Mouse (Mus musculus) cortical plate, adult 2 months (tissue): ENCODE measurements at regions not wholly inside any gene's neighbourhood (a gene's known extent, or its start where the extent isn't known, plus 50 kb on each side); places are given as distances from the start of the nearest gene placed in this dataset.

Source experiments
- H3K27ac ChIP-seq: fragments of 200-500 bp; 2 replicates; pipeline ENCODE4 v1.5.1; 2012; ENCODE audit warnings: low read length, control low read depth, inconsistent platforms; ENCODE audit not compliant: insufficient read depth
- H3K4me1 ChIP-seq: fragments of 200-500 bp; 2 replicates; pipeline ENCODE4 v1.6.1; 2011; ENCODE audit warnings: low read length; ENCODE audit not compliant: control insufficient read depth, insufficient read depth
- H3K4me3 ChIP-seq: fragments of 200-500 bp; 2 replicates; pipeline ENCODE4 v1.5.1; 2011; ENCODE audit warnings: mild to moderate bottlenecking, low read length, control low read depth; ENCODE audit not compliant: insufficient read depth
- CTCF ChIP-seq: fragments of 200-500 bp; IDR thresholded peaks from 2 replicates; pipeline ENCODE4 v1.5.1; 2011; ENCODE audit warnings: mild to moderate bottlenecking, control low read depth, low read length; ENCODE audit not compliant: insufficient read depth; ENCODE audit errors: extremely low read depth
- POLR2A ChIP-seq: fragments of 200-500 bp; IDR thresholded peaks from 2 replicates; pipeline ENCODE4 v1.6.1; 2011; ENCODE audit warnings: mild to moderate bottlenecking, low read length, control low read depth; ENCODE audit not compliant: insufficient read depth; ENCODE audit errors: extremely low read depth

DNA sequence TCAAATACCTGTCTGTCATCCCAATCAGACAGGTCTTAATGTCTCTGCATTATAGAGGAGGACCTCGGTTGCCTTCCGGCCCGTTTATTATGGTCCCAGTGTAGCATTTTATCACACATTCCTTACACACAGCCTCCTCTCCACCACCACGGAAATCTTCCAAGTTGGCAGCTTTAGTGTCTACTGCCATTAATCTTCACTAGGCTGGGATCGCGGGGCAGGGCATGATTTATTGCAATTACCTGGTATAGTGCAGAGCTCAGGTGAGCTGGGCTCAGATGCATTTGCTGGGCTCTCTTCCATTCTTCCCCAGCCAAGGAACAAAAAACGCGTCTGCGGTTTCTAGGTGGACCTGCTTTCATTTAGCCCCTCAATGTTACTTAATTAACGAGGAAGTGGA lies 344.7 kb upstream of the Fam92a start:
- no peak for TF ChIP-seq CTCF
- no peak for TF ChIP-seq POLR2A
- Histone ChIP-seq H3K4me3 (no peak overlapping the region), H3K4me1 (no peaks in the 10 kb centered on the region)

DNA sequence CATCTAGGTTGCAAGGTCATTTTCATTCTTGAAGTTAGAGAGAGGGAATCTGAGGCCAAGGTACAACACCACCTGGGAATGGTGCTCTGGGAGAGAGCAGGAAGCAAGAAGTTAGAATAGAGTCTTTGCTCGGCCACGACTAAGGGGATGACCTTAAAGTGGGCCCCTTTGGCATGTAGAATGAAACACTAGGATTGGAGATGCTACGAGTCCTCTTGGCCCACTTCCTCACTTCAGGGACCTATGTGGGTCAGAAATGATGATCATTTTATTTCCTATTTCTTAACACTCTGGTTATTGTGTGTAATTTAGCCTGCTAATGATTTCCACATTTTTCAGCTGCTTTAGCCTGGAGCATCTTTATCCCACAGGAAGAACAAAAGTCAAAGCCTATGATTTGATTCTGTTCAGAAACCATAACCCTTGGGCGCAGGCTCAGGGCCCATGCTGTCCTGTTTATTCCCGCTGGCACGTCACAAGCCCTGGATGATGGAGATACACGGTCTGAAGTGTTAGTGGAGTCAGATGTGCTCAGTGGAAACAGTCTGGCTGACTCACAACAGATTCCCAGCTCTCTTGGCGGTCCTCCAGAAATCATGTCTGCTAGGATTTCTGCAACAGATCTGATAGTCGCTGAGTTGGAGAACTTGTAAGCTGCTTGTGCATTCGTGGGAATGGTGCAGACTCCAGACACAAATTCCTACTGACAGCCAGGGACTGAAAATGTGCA lies 340.0 kb upstream of the Fam92a start:
- Histone ChIP-seq H3K4me1 (0 out of 2 replicates have a peak, but pooled peaks cover 2% of the 10 kb centered on the region), H3K4me3 (no peak overlapping the region), H3K27ac (no peak overlapping the region)
- no peak for TF ChIP-seq CTCF
- no peak for TF ChIP-seq POLR2A

More for the DNA sequence above, 344.7 kb upstream of the Fam92a start:
- H3K27ac ChIP-seq = no peak overlapping the region

DNA sequence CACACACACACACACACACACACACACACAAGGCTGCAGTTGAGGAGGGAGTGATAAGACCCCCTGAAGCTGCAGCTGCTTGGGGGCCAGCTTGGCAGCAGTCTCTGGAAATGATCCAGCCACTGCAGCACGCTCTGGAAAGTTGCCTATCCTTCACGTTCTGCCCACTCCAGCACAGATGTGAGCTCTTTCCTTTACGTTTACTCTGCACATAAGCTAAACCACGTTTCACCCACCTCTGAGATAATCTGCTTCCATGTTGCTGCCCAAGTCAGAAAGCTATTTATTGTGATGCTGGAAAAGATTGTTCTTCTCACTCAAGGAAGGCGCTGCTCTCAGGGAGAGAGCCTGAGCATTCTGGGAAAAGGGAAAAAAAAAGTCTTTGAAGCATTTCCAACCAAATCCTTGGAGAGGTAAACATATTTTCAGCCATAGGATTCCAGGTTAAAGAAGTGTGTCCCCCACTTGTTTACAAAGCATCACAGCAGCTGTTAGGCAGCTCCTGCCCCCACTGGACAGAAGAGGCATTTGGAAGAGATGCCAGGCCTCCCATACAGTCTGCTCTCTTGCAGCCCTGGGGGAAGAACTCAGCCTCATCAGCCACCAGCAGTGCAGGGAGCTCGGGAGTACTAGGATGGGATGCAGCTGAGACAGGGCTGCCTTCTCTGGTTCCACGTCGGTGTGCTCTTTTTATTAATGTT lies 335.2 kb upstream of the Fam92a start:
- TF ChIP-seq POLR2A (no peak), CTCF (no peak)
- Histone ChIP-seq H3K4me3 (no peak overlapping the region), H3K4me1 (0 out of 2 replicates have a peak, but pooled peaks cover 2% of the 10 kb centered on the region), H3K27ac (no peak overlapping the region)

DNA sequence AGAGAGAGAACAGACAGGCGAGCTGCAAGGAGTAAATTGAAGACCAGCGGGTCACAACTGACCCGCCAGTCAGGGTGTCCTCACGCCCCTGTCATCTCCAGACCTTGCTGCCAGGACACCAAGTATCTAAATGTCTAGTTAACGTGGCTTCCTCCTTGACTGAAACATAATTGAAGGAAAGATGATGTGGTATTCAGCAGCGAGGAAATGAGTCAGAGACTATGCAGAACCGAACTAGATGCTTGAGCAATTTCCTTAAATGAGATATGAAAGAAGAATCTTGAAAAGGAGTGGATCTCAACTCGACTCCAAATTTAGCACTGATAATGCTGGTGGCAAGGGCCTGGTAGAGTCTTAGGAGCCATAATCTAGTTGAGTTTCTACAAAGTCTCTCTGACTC lies 329.3 kb upstream of the Fam92a start:
- Histone ChIP-seq H3K4me3 (no peak overlapping the region), H3K4me1 (no peaks in the 10 kb centered on the region)
- TF ChIP-seq CTCF = no peak
- TF ChIP-seq POLR2A = no peak

DNA sequence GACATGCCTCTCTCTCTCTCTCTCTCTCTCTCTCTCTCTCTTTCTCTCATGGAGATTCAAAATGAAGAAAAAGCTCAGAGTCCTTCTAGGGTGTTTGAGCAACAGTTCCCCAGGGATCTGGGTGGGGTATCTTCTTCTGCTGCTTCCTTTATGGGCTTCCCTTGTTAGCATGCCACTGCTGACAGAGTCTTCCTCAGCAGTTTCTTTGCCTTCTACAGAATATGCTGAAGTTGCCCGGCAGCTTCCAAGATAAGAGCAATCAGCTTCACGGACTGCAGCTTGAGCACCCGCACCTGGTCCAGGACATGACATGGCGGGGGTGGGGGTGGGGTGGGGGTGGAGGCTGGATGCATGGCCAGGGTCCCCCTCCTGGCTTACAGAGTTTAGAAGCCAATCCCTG lies 326.6 kb upstream of the Fam92a start:
- TF ChIP-seq CTCF = no peak
- no peak for TF ChIP-seq POLR2A
- H3K4me1 ChIP-seq = no peaks in the 10 kb centered on the region
- H3K4me3 ChIP-seq = no peak overlapping the region
- no peak overlapping the region for H3K27ac ChIP-seq

More for the DNA sequence above, 329.3 kb upstream of the Fam92a start:
- H3K27ac ChIP-seq = no peak overlapping the region

DNA sequence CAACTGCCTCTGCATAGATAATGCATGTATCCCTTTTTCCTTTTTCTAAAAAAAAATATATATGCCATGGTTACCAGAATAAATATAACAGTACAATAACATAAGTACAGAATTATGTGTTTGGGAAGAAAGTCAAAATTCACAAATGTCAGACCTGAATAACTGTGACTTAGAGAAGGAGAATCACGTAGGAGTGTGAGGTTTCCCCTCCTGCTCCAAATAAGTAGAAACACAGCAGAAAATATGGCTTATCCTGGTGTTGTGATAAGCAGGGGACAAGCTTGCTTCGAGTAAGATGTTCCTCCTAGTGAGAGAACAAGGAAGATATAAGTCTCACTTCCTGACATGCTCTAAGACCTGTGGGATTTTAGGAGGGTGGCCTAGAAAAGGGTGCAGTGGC lies 320.7 kb upstream of the Fam92a start:
- H3K4me3 ChIP-seq = no peak overlapping the region
- TF ChIP-seq POLR2A (no peak), CTCF (no peak)
- no peak overlapping the region; the same call in 1 of the 2 replicates for H3K27ac ChIP-seq
- peaks cover 3% of the 10 kb centered on the region; the same call in 1 of the 2 replicates for H3K4me1 ChIP-seq

DNA sequence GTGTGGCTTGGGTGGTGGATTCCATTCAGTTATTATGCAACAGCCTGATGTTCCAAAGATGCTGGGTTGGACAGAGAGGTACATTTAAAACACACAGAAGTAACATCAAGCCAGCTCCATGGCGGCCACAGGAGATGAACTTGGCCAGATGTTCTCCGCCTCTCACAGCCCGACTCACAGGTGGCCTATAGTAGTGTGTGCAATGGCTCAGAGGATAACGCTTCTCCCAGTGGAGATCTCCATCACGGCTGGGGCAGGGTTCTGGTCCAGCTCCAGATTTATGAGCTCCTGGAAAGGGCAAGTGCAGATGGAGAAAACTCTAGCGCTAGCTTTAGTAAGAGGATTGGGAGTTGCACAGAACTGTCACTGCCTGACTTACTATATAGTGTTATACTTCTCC lies 319.5 kb upstream of the Fam92a start:
- H3K4me1 ChIP-seq = peaks cover 3% of the 10 kb centered on the region; the same call in 1 of the 2 replicates
- H3K27ac ChIP-seq = no peak overlapping the region
- no peak for TF ChIP-seq CTCF
- no peak for TF ChIP-seq POLR2A

DNA sequence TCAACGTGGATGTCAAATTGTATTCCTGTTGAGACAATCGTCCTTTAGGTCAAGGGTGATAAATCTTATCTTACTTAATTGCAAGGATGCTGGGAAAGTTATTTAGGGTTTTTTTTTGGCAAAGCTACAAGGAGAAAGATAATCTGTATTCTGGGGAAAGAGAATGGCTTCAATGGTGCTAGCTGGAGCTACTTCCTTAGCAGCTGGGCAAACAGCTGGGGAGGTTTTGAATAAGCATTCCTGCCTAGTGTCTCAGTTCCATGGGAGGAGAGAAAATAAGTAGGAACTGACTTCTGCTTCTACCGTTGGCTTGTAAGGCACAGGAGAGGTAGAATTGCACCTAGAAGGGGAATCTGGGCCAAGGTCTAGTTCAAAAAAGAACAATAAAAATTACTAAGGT lies 318.3 kb upstream of the Fam92a start:
- Histone ChIP-seq H3K27ac (no peak overlapping the region), H3K4me1 (peaks cover 3% of the 10 kb centered on the region; the same call in 1 of the 2 replicates), H3K4me3 (no peak overlapping the region)
- TF ChIP-seq POLR2A (no peak), CTCF (no peak)

More for the DNA sequence above, 319.5 kb upstream of the Fam92a start:
- no peak overlapping the region for H3K4me3 ChIP-seq

DNA sequence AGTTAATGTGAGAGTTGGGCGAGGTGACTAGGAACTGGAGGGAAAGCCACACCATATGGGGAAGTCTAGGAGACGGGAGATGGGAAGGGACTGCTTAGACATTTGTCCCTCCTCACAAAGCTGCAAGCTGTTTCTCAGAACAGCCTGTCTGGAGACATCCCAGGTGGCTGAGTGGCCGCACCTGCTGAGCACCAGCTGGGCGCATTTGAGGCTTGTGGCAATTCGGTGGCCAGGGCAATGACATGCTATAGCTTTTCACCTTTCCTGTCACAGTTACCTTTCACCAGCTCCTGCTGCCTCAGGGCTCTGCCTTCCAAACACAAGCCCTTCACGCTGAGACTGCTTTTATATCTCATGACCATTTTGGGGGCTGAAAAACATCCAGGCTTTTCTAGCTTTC lies 317.5 kb upstream of the Fam92a start:
- no peak overlapping the region for H3K27ac ChIP-seq
- TF ChIP-seq POLR2A (no peak), CTCF (no peak)
- H3K4me1 ChIP-seq = peaks cover 3% of the 10 kb centered on the region; the same call in 1 of the 2 replicates
- H3K4me3 ChIP-seq = no peak overlapping the region
